Mouse (Mus musculus) heart, postnatal 25 days (tissue): ENCODE measurements around the gene Egr4. TPM values are rescaled to one million over a fixed set of nuclear protein-coding genes. Genes with fewer than 3 reads are reported as not detected.

ENCODE experiments used
- DNase-seq: peaks from one replicate; pipeline ENCODE4 v3.0.0; 2022; ENCODE audit warnings: low spot score
- intact Hi-C: fragments of 180-260 bp; cut with DNase I; formaldehyde crosslinking; loops from one replicate; pipeline ENCODE4 v1.15.1; 2025
- total RNA-seq, 2 experiments: library from RNA; stranded (reverse); gene quantifications; 2 replicates each; pipeline ENCODE4 v1.2.3; 2021

The Egr4 gene
- total RNA-seq, 2 experiments from 2014 or later = not detected

GRCm38 (mm10) chr6:85500416-85500815 is 13.0 kb downstream of the Egr4 start:
- intact Hi-C loops = no loop called here

GRCm38 (mm10) chr6:85498147-85498546 is 15.2 kb downstream of the Egr4 start:
- intact Hi-C loops = no loop called here

More at GRCm38 (mm10) chr6:85500416-85500815, 13.0 kb downstream of the Egr4 start:
- DNase-seq = no peak

GRCm38 (mm10) chr6:85496976-85497375 is 16.4 kb downstream of the Egr4 start:
- intact Hi-C loops = no loop called here
- no peak for DNase-seq

More at GRCm38 (mm10) chr6:85498147-85498546, 15.2 kb downstream of the Egr4 start:
- no peak for DNase-seq

GRCm38 (mm10) chr6:85491606-85492005 is 21.8 kb downstream of the Egr4 start:
- DNase-seq = no peak
- intact Hi-C loops = no loop called here

GRCm38 (mm10) chr6:85490252-85490651 is 23.1 kb downstream of the Egr4 start:
- intact Hi-C loops = no loop called here
- DNase-seq = no peak

GRCm38 (mm10) chr6:85489717-85490116 is 23.7 kb downstream of the Egr4 start:
- DNase-seq = no peak
- intact Hi-C loops = no loop called here

- intact Hi-C loops = no loop called here
- no peak for DNase-seq
Measured at GRCm38 (mm10) chr6:85488510-85488909, 24.9 kb downstream of the Egr4 start.

- no peak for DNase-seq
- intact Hi-C loops = no loop called here
Measured at GRCm38 (mm10) chr6:85485738-85486137, 27.7 kb downstream of the Egr4 start.

GRCm38 (mm10) chr6:85483843-85484721 is 29.3 kb downstream of the Egr4 start:
- intact Hi-C loops = no loop called here
- DNase-seq = no peak

- intact Hi-C loops = no loop called here
- DNase-seq = no peak
Measured at GRCm38 (mm10) chr6:85480685-85481084, 32.7 kb downstream of the Egr4 start.

GRCm38 (mm10) chr6:85479979-85480378 is 33.4 kb downstream of the Egr4 start:
- intact Hi-C loops = no loop called here
- no peak for DNase-seq

- intact Hi-C loops = no loop called here
- DNase-seq = no peak
Measured at GRCm38 (mm10) chr6:85478416-85478815, 35.0 kb downstream of the Egr4 start.

- no peak for DNase-seq
- intact Hi-C loops = no loop called here
Measured at GRCm38 (mm10) chr6:85477366-85477917, 35.9 kb downstream of the Egr4 start.

GRCm38 (mm10) chr6:85475581-85475980 is 37.8 kb downstream of the Egr4 start:
- intact Hi-C loops = no loop called here
- DNase-seq = no peak

GRCm38 (mm10) chr6:85472542-85472941 is 40.8 kb downstream of the Egr4 start:
- intact Hi-C loops = no loop called here

GRCm38 (mm10) chr6:85471962-85472361 is 41.4 kb downstream of the Egr4 start:
- intact Hi-C loops = no loop called here
- DNase-seq = no peak

More at GRCm38 (mm10) chr6:85472542-85472941, 40.8 kb downstream of the Egr4 start:
- DNase-seq = no peak

- intact Hi-C loops = no loop called here
- DNase-seq = no peak
Measured at GRCm38 (mm10) chr6:85469660-85470430, 43.5 kb downstream of the Egr4 start.

GRCm38 (mm10) chr6:85465381-85465780 is 48.0 kb downstream of the Egr4 start:
- no peak for DNase-seq
- intact Hi-C loops = no loop called here
